Mouse (Mus musculus) embryonic facial prominence, embryonic 12.5 days (tissue): ENCODE measurements around the gene Ptpn22. TPM values are rescaled to one million over a fixed set of nuclear protein-coding genes. Genes with fewer than 3 reads are reported as not detected.

Experiments
- ATAC-seq: fragments of 200-750 bp; cut with Nextera tagmentation; 2 replicates; pipeline ENCODE4 v1.8.0; 2017; ENCODE audit not compliant: insufficient number of reproducible peaks, insufficient read depth, low FRiP score, low TSS enrichment
- H3K27ac ChIP-seq: fragments of 300-500 bp; sonication (generic); 2 replicates; pipeline ENCODE4 v1.5.1; 2016; ENCODE audit warnings: mild to moderate bottlenecking
- H3K27me3 ChIP-seq: fragments of 300-500 bp; sonication (generic); 2 replicates; pipeline ENCODE4 v1.6.1; 2016; ENCODE audit warnings: mild to moderate bottlenecking, moderate library complexity
- H3K36me3 ChIP-seq: fragments of 300-500 bp; sonication (generic); 2 replicates; pipeline ENCODE4 v1.6.1; 2016; ENCODE audit warnings: mild to moderate bottlenecking
- H3K4me1 ChIP-seq: fragments of 300-500 bp; sonication (generic); 2 replicates; pipeline ENCODE4 v1.6.1; 2016
- H3K4me2 ChIP-seq: fragments of 300-500 bp; sonication (generic); replicated peaks from 2 replicates; pipeline ENCODE4 v1.6.1; 2016; ENCODE audit warnings: mild to moderate bottlenecking, moderate library complexity
- H3K4me3 ChIP-seq: fragments of 300-500 bp; sonication (generic); 2 replicates; pipeline ENCODE4 v1.5.1; 2016; ENCODE audit warnings: mild to moderate bottlenecking
- H3K9ac ChIP-seq: fragments of 300-500 bp; sonication (generic); 2 replicates; pipeline ENCODE4 v1.6.1; 2016; ENCODE audit warnings: mild to moderate bottlenecking, moderate library complexity
- H3K9me3 ChIP-seq: fragments of 300-500 bp; sonication (generic); 2 replicates; pipeline ENCODE4 v1.6.1; 2016; ENCODE audit warnings: mild to moderate bottlenecking, moderate library complexity
- WGBS: fragments of 180-500 bp; shearing (Covaris S2); methylation state at CpG from one replicate; pipeline ENCODE4 v1.1.7; 2016; 5-methylcytosine and 5-hydroxymethylcytosine counted together
- polyA plus RNA-seq: library from polyadenylated mRNA; unstranded; fragments of >200 nt; fragmentation: Nextera tagmentation; extraction: Ambion mirVana; gene quantifications from 2 replicates; pipeline ENCODE4 v1.2.1, GENCODE M21; 2016

Gene Ptpn22
- polyA plus RNA-seq, 1 experiment from 2014 or later, result 0.37 TPM

- 88% methylated on average over 3 of the region's 3 CpGs for WGBS
These were observed 101.0 kb downstream of the Ptpn22 start for GRCm38 (mm10) chr3:103960622-103961021.

More at GRCm38 (mm10) chr3:103960622-103961021, 101.0 kb downstream of the Ptpn22 start:
- Histone ChIP-seq H3K4me3 (no peak overlapping the region), H3K4me2 (no peak overlapping the region), H3K4me1 (no peaks in the 10 kb centered on the region), H3K27me3 (no peaks in the 10 kb centered on the region), H3K9ac (no peak overlapping the region), H3K36me3 (peaks cover 9% of the 10 kb centered on the region), H3K27ac (no peak overlapping the region), H3K9me3 (no peaks in the 10 kb centered on the region)
- no peak for ATAC-seq

Other genes with a start within 250 kb of the Ptpn22 start
- 0.13 and 0.23 TPM in 2 replicates for gene Atg4a-ps, start 213.7 kb upstream of the Ptpn22 start, polyA plus RNA-seq
- 34.9 and 36.9 TPM in 2 replicates for gene Olfml3, start 121.8 kb upstream of the Ptpn22 start, polyA plus RNA-seq
- not detected in 2 replicates for gene Gm10964, start 120.4 kb upstream of the Ptpn22 start, polyA plus RNA-seq
- 12.6 and 13.1 TPM in 2 replicates for gene Hipk1, start 68.2 kb upstream of the Ptpn22 start, polyA plus RNA-seq
- 25.5 and 26.0 TPM in 2 replicates for gene Dclre1b, start 50.4 kb upstream of the Ptpn22 start, polyA plus RNA-seq
- 24.0 and 24.8 TPM in 2 replicates for gene Ap4b1, start 50.3 kb upstream of the Ptpn22 start, polyA plus RNA-seq
- 0.18 and 0.27 TPM in 2 replicates for gene Gm43064, start 50.2 kb upstream of the Ptpn22 start, polyA plus RNA-seq
- 0.11 TPM in 1 of 2 replicates, not detected in the other for gene Bcl2l15, start 27.2 kb upstream of the Ptpn22 start, polyA plus RNA-seq
- 17.3 and 18.6 TPM in 2 replicates for gene Rsbn1, start 54.3 kb downstream of the Ptpn22 start, polyA plus RNA-seq
- gene Phtf1, start 108.3 kb downstream of the Ptpn22 start, polyA plus RNA-seq, result 46.5 and 51.4 TPM in 2 replicates